ENCODE assay signal across 9 mouse cellular contexts in the genomic region with DNA sequence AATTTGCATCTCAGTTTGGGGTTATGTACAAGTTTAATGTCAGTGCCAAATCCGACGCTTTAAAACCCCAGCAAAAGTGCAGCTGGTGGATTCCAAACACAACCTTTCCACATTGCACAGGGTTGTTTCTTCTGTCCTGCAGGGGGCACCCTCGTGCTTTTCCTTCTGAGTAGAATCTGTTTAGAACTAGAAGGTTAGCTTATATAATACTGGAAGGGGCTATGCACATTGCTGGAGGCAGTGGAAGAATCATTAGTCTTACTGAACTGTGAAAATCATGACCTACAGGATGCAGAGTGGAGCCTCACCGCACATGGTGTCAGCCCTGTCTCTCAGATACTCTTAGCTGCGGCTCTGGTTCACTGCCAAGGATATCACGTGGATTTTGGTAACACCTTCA. TPM values are rescaled to one million over a fixed set of nuclear protein-coding genes. Genes with fewer than 3 reads are reported as not detected.
DNase-seq lines count a peak whose midpoint lies in the region; ATAC-seq and TF ChIP-seq lines count a peak whose summit lies in the region.
"Had no signal": no experiment of that assay in that cellular context is flagged by ENCODE, and none has a peak within 500 bp of the region (broad histone marks: within the 10 kb centered on the region; RNA-seq: fewer than 3 reads in every experiment).

No protein-coding gene starts in this region.

- H3K9ac ChIP-seq in midbrain, embryonic 13.5 days (replicated peaks) = no peak overlapping the region
- H3K9ac ChIP-seq: heart, embryonic 15.5 days had no signal

- DNase-seq in midbrain, embryonic 10.5 days (ENCODE audit: low spot score) = peak; percentile 19
- peak; percentile 72 for DNase-seq in T-cell, adult 2 months (ENCODE audit: low spot score)
- DNase-seq in embryo, embryonic 11.5 days (ENCODE audit: low read depth, low spot score) = peak; percentile 41
- peak; percentile 76 to 80 for DNase-seq in kidney, postnatal 25 days
- DNase-seq in lung, adult 2 months = peak; percentile 66
- peak; percentile 76 for DNase-seq in right cerebral cortex, postnatal 4 days

- no peaks in the 10 kb centered on the region for H3K9me3 ChIP-seq in midbrain, embryonic 10.5 days (replicated peaks)
- no peaks in the 10 kb centered on the region for H3K9me3 ChIP-seq in midbrain, embryonic 13.5 days
- H3K9me3 ChIP-seq: heart, embryonic 15.5 days had no signal

- 71% methylated on average over 6 of the region's 6 CpGs for WGBS in midbrain, embryonic 10.5 days
- 66% methylated on average over 6 of the region's 6 CpGs for WGBS in midbrain, embryonic 13.5 days
- 41% methylated on average over 6 of the region's 6 CpGs for WGBS in lung, adult 2 months

- 0 out of 2 replicates have a peak, but pooled peaks cover 2% of the 10 kb centered on the region for H3K4me1 ChIP-seq in midbrain, embryonic 10.5 days
- H3K4me1 ChIP-seq in midbrain, embryonic 13.5 days (replicated peaks) = no peaks in the 10 kb centered on the region
- H3K4me1 ChIP-seq in lung, adult 2 months (ENCODE audit: control insufficient read depth, insufficient read depth, low read length) = peaks cover 9% of the 10 kb centered on the region
- H3K4me1 ChIP-seq: heart, embryonic 15.5 days had no signal

- no peak overlapping the region for H3K27ac ChIP-seq in midbrain, embryonic 10.5 days (replicated peaks)
- H3K27ac ChIP-seq in midbrain, embryonic 13.5 days = no peak overlapping the region
- H3K27ac ChIP-seq: heart, embryonic 15.5 days had no signal

- no peaks in the 10 kb centered on the region for H3K27me3 ChIP-seq in midbrain, embryonic 10.5 days (ENCODE audit: low read depth, poor library complexity, severe bottlenecking)
- no peaks in the 10 kb centered on the region for H3K27me3 ChIP-seq in midbrain, embryonic 13.5 days
- H3K27me3 ChIP-seq: heart, embryonic 15.5 days had no signal

- TF ChIP-seq POLR2A in lung, adult 2 months (IDR thresholded peaks at IDR 0.05; ENCODE audit: borderline replicate concordance, extremely low read depth, low read depth, low read length) = no peak

- no peaks in the 10 kb centered on the region for H3K36me3 ChIP-seq in midbrain, embryonic 10.5 days
- H3K36me3 ChIP-seq in midbrain, embryonic 13.5 days = no peaks in the 10 kb centered on the region
- H3K36me3 ChIP-seq: heart, embryonic 15.5 days had no signal

- 0 out of 2 replicates have a peak, but pooled peaks have one; percentile 21 for TF ChIP-seq CTCF in lung, adult 2 months (IDR thresholded peaks at IDR 0.05; ENCODE audit: insufficient read depth, low read length)

- H3K4me2 ChIP-seq in midbrain, embryonic 13.5 days (replicated peaks) = no peak overlapping the region
- H3K4me2 ChIP-seq: heart, embryonic 15.5 days had no signal

- ATAC-seq in midbrain, embryonic 13.5 days = no peak
- no peak for ATAC-seq in erythroblast, adult 5-6 weeks (replicated peaks; ENCODE audit: low FRiP score, poor library complexity, severe bottlenecking)

- H3K4me3 ChIP-seq in midbrain, embryonic 10.5 days = no peak overlapping the region
- no peak overlapping the region for H3K4me3 ChIP-seq in midbrain, embryonic 13.5 days (replicated peaks)
- no peak overlapping the region for H3K4me3 ChIP-seq in lung, adult 2 months (replicated peaks; ENCODE audit: extremely low read depth, low read depth, low read length)
- H3K4me3 ChIP-seq: heart, embryonic 15.5 days had no signal

RNA-seq across cellular contexts. Expression of a gene that starts 49.3 kb away (rescaled TPM):
- 0.11 TPM in 1 of 2 replicates, not detected in the other for polyA plus RNA-seq in midbrain, embryonic 10.5 days (2016; fragmentation: Nextera tagmentation; extraction: Ambion mirVana)
- 0.08 TPM in 1 of 2 replicates, not detected in the other for polyA plus RNA-seq in midbrain, embryonic 13.5 days (2015; fragmentation: Nextera tagmentation; extraction: Ambion mirVana)
- 0.92 and 1.1 TPM in 2 replicates for polyA plus RNA-seq in lung, adult 2 months (2012; rRNA removed)
- 9.6 and 12.1 TPM in 2 replicates for total RNA-seq in erythroblast, adult 5-6 weeks (2015; ENCODE audit: low replicate concordance)
- total RNA-seq in erythroblast, adult 5-6 weeks (2017; ENCODE audit: low replicate concordance) = 15.3 and 16.7 TPM in 2 replicates

RNA-seq across cellular contexts. Expression of a gene that starts 55.7 kb away (rescaled TPM):
- 0.64 and 1.2 TPM in 2 replicates for polyA plus RNA-seq in midbrain, embryonic 10.5 days (2016; fragmentation: Nextera tagmentation; extraction: Ambion mirVana)
- 0.89 and 1.0 TPM in 2 replicates for polyA plus RNA-seq in midbrain, embryonic 13.5 days (2015; fragmentation: Nextera tagmentation; extraction: Ambion mirVana)
- 4.4 and 8.4 TPM in 2 replicates for polyA plus RNA-seq in lung, adult 2 months (2012; rRNA removed)
- total RNA-seq in erythroblast, adult 5-6 weeks (2015; ENCODE audit: low replicate concordance) = 0.19 and 3.6 TPM in 2 replicates
- 4.2 and 5.2 TPM in 2 replicates for total RNA-seq in erythroblast, adult 5-6 weeks (2017; ENCODE audit: low replicate concordance)

Comparison
In these comparisons a context has a peak if more than half of its experiments do, and no peak if none do; other contexts are left out.
1. DNase-seq: peak in every context shown above with its lines; median percentile 78 in kidney, postnatal 25 days; 76 in right cerebral cortex, postnatal 4 days; 72 in T-cell, adult 2 months; 66 in lung, adult 2 months; 41 in embryo, embryonic 11.5 days; 19 in midbrain, embryonic 10.5 days.